Mouse (Mus musculus) kidney, postnatal 0 days (tissue): ENCODE data around the gene Usp6nl. TPM values are rescaled to one million over a fixed set of nuclear protein-coding genes. Genes with fewer than 3 reads are reported as not detected.

ENCODE experiments used
- ATAC-seq: fragments of 200-750 bp; cut with Nextera tagmentation; replicated peaks from 2 replicates; pipeline ENCODE4 v1.8.0; 2017; ENCODE audit warnings: low read depth, moderate number of reproducible peaks, moderate TSS enrichment, moderate library complexity; ENCODE audit not compliant: low FRiP score
- DNase-seq: peaks from one replicate; pipeline ENCODE4 v3.0.0-alpha.2; 2016; ENCODE audit warnings: low spot score
- H3K27ac ChIP-seq: fragments of 300-500 bp; sonication (generic); 2 replicates; pipeline ENCODE4 v1.5.1; 2014; ENCODE audit warnings: mild to moderate bottlenecking
- H3K27me3 ChIP-seq: fragments of 300-500 bp; sonication (generic); 2 replicates; pipeline ENCODE4 v1.6.1; 2014; ENCODE audit warnings: low read length, mixed read lengths; ENCODE audit not compliant: insufficient read depth
- H3K36me3 ChIP-seq: fragments of 300-500 bp; sonication (generic); 2 replicates; pipeline ENCODE4 v1.6.1; 2014; ENCODE audit warnings: low read length, mixed read lengths; ENCODE audit not compliant: insufficient read depth
- H3K4me1 ChIP-seq: fragments of 300-500 bp; sonication (generic); replicated peaks from 2 replicates; pipeline ENCODE4 v1.6.1; 2014; ENCODE audit warnings: antibody characterized with exemption, low read length, mixed read lengths; ENCODE audit not compliant: insufficient read depth
- H3K4me2 ChIP-seq: fragments of 300-500 bp; sonication (generic); 2 replicates; pipeline ENCODE4 v1.6.1; 2014; ENCODE audit warnings: mild to moderate bottlenecking, low read length, moderate library complexity, mixed read lengths
- H3K4me3 ChIP-seq: fragments of 300-500 bp; sonication (generic); replicated peaks from 2 replicates; pipeline ENCODE4 v1.5.1; 2014; ENCODE audit warnings: low read depth, low read length
- H3K9ac ChIP-seq: fragments of 300-500 bp; sonication (generic); 2 replicates; pipeline ENCODE4 v1.6.1; 2014; ENCODE audit warnings: low read depth, low read length
- H3K9me3 ChIP-seq: fragments of 300-500 bp; sonication (generic); replicated peaks from 2 replicates; pipeline ENCODE4 v1.6.1; 2016; ENCODE audit warnings: low read length, inconsistent platforms, mixed read lengths
- CTCF ChIP-seq: IDR thresholded peaks from 2 replicates; pipeline ENCODE4 v1.5.1; 2016; ENCODE audit warnings: antibody characterized with exemption, low read depth, mild to moderate bottlenecking, moderate library complexity
- whole genome bisulfite sequencing: fragments of 180-500 bp; shearing (Covaris S2); extraction: QIAGEN DNeasy Blood & Tissue Kit; methylation state at CpG from one replicate; pipeline ENCODE4 v1.1.7; 2014; 5-methylcytosine and 5-hydroxymethylcytosine counted together
- polyA plus RNA-seq: library from polyadenylated mRNA; unstranded; fragments of >200 nt; fragmentation: Nextera tagmentation; extraction: Ambion mirVana; gene quantifications from 2 replicates; pipeline ENCODE4 v1.2.1, GENCODE M21; 2015

Usp6nl gene
- polyA plus RNA-seq, 1 experiment from 2014 or later: 9.8 TPM

DNA sequence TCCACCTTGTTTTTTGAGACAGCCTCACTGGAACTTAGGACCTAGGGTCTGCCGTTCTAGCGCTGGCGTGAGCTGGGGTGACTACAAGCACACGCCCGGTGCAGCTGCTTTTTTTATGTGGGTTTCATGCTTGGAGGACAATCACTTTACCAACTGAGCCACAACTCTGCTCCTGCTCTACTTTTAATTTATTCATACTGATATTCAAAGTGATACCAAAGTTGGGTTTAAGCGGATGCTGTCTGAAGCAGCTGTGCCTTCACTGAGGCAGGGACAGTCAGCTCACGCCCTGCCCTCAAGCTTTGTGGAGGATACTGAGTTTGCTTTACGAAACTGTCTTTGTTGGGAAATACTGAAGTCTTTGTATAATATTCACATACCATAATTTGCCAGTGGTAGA lies 53.6 kb downstream of the Usp6nl start:
- Histone ChIP-seq H3K4me3 (no peak overlapping the region), H3K9me3 (no peaks in the 10 kb centered on the region), H3K4me1 (peaks cover 4% of the 10 kb centered on the region; the same call in 1 of the 2 replicates), H3K9ac (no peak overlapping the region), H3K27ac (no peak overlapping the region), H3K27me3 (no peaks in the 10 kb centered on the region), H3K4me2 (no peak overlapping the region), H3K36me3 (no peaks in the 10 kb centered on the region)
- WGBS: 77% methylated on average over 8 of the region's 8 CpGs
- no peak for TF ChIP-seq CTCF
- DNase-seq (no peak), ATAC-seq (no peak)

DNA sequence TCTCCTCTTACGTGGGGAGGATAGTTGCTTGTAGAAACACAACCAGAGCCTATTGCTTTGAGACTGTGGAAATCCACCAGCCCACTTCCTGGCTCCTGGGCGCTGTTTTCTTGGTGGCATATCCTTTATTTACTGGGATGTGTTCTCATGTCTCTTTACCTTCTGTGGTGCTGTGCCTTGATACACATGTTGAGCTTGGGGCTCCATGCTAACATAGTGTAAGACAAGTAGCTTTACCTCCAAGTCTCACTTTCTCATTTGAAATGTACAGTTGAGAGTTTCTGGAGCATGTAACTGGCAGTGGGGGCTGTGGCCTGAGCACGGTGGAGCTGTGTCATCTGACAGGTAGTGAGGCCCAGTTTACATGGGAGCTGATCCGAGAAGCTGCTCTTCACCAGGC lies 54.5 kb downstream of the Usp6nl start:
- 51% methylated on average over 4 of the region's 4 CpGs for WGBS

DNA sequence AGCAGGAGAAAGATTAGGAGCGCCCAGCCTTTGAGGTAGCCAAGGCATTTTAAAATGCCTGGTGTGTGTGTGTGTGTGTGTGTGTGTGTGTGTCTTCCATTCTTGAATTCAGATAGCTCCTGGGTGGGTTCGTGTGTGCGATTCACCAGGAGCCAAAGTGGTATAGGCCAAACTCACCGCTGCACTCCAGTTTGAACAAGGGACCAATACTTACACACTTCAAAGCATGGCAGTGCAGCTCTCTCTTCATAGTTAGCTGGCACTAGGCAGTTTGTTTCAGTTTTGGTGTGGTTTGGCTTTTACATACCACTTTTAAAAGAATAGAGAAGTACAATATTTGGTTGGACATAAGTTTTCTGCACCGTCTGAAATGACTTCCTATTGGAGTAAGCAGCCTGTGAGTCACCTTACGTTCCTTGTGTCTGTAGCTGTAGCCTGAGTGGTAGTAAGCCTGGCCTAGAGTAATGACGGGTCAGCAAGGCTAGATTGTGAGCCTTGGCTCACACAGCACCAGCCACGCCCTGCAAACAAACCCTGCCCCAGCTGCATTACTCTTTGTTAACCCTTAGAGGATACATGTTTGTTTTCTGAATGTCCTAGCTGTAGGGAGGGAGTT lies 56.2 kb downstream of the Usp6nl start:
- Histone ChIP-seq H3K4me2 (no peak overlapping the region), H3K36me3 (no peaks in the 10 kb centered on the region), H3K27ac (no peak overlapping the region)

More for the DNA sequence above, 54.5 kb downstream of the Usp6nl start:
- no peaks in the 10 kb centered on the region for H3K9me3 ChIP-seq
- no peak overlapping the region for H3K4me2 ChIP-seq
- peaks cover 4% of the 10 kb centered on the region; the same call in 1 of the 2 replicates for H3K4me1 ChIP-seq
- H3K27me3 ChIP-seq: no peaks in the 10 kb centered on the region
- H3K27ac ChIP-seq: no peak overlapping the region
- H3K9ac ChIP-seq: no peak overlapping the region
- DNase-seq (no peak), ATAC-seq (no peak)
- H3K4me3 ChIP-seq: no peak overlapping the region
- no peaks in the 10 kb centered on the region for H3K36me3 ChIP-seq
- TF ChIP-seq CTCF: no peak

DNA sequence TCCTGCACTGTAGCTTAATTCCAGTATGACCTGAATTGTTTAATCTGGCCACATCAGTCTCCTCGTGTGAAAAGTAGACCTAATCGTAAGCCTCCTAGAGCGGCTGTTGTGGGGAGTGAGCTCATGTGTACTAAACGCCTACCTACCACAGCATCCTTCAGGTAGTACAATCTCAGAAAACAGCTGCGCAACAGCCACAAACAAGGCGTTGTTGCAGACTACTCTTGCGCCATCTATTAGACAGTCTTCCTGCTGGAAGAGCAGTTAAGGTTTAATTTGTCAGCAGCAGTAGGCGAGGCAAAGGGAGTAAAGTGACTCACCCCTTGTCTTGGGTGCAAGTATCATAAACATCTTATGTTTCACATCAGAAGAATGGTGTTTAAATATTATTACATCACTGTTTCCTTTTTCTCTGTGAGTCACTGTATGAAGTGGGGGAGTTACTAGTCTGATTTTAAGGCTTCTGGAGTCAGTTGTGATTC lies 57.3 kb downstream of the Usp6nl start:
- Histone ChIP-seq H3K4me1 (peaks cover 4% of the 10 kb centered on the region; the same call in 1 of the 2 replicates), H3K27me3 (no peaks in the 10 kb centered on the region), H3K36me3 (no peaks in the 10 kb centered on the region), H3K9ac (no peak overlapping the region), H3K4me2 (no peak overlapping the region), H3K27ac (no peak overlapping the region), H3K9me3 (no peaks in the 10 kb centered on the region), H3K4me3 (no peak overlapping the region)
- no peak for TF ChIP-seq CTCF
- no peak for ATAC-seq
- DNase-seq: no peak
- WGBS: 70% methylated on average over 8 of the region's 8 CpGs

More for the DNA sequence above, 56.2 kb downstream of the Usp6nl start:
- WGBS: 56% methylated on average over 8 of the region's 8 CpGs
- Histone ChIP-seq H3K4me1 (peaks cover 4% of the 10 kb centered on the region; the same call in 1 of the 2 replicates), H3K4me3 (no peak overlapping the region), H3K27me3 (no peaks in the 10 kb centered on the region), H3K9me3 (no peaks in the 10 kb centered on the region), H3K9ac (no peak overlapping the region)
- ATAC-seq: 0 out of 2 replicates have a peak, but pooled peaks have one; percentile 59
- TF ChIP-seq CTCF: no peak
- DNase-seq: no peak

DNA sequence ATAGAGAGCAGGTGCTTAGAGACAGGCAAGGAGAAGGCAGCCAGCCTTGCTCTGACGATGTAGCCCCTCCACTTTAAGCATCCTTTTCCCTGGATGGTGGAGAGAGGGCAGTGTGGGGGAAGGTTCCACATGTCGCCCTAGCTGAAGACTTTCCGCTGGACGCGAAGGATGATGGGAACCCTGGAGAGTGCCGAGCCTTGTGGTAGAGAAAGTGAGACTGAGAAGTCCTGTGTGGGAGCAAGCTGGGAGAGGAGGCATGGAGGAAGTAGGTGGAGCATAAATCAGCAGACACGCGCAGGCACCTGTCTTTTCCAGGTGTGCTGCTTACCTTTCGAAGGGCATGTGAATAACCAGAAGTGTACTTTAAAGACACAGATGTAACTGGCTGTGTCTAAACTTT lies 57.9 kb downstream of the Usp6nl start:
- H3K27ac ChIP-seq: no peak overlapping the region; the same call in 1 of the 2 replicates
- no peak for ATAC-seq
- H3K27me3 ChIP-seq: no peaks in the 10 kb centered on the region
- H3K36me3 ChIP-seq: no peaks in the 10 kb centered on the region
- peaks cover 4% of the 10 kb centered on the region; the same call in 1 of the 2 replicates for H3K4me1 ChIP-seq
- H3K4me2 ChIP-seq: no peak overlapping the region
- no peak overlapping the region for H3K9ac ChIP-seq
- no peaks in the 10 kb centered on the region for H3K9me3 ChIP-seq
- no peak overlapping the region for H3K4me3 ChIP-seq
- TF ChIP-seq CTCF: no peak
- DNase-seq: no peak
- WGBS: 76% methylated on average over 9 of the region's 9 CpGs

DNA sequence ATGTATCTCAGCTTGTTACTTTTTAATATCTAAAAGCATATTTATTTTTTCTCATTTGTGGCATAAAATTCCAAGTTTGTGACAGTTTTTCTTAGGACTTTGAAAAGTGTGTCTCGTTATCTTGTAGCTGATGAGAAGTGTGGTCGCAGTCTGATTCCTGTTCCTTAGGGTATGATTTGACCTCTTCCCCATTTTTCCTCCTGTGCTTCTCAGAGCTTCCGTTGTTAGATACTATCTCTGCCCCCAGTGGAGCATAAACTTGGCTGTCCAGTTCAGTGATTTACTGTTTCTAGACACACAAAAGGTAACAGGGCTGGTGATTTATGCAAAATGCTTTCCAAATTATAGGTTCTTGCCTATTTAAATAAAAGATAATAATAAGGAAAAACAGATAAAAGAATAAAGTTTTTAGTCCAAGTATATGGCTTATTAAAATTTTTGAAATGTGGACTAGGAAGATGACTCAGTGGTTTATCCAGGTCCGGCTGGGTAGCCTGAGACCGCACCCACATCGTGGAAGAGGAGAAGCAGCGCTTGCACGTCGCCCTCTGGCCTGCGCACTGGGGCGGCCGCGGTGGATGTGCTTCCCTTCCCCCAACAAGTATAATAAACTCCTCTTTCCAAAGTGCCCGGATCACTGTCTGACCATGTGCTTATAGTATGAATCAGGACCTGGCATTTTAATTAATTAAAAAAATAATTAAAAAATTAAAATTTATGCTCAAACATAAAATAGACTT lies 62.1 kb downstream of the Usp6nl start:
- Histone ChIP-seq H3K4me3 (no peak overlapping the region), H3K4me1 (no peaks in the 10 kb centered on the region; the same call in 1 of the 2 replicates), H3K4me2 (no peak overlapping the region), H3K27me3 (no peaks in the 10 kb centered on the region), H3K9ac (no peak overlapping the region), H3K27ac (no peak overlapping the region), H3K36me3 (no peaks in the 10 kb centered on the region), H3K9me3 (no peaks in the 10 kb centered on the region)
- WGBS: 49% methylated on average over 14 of the region's 14 CpGs
- no peak for TF ChIP-seq CTCF
- no peak for ATAC-seq
- no peak for DNase-seq
